Mouse (Mus musculus): ENCODE results near the gene Klri2. TPM values are rescaled to one million over a fixed set of nuclear protein-coding genes. Genes with fewer than 3 reads are reported as not detected.

Klri2 gene
- total RNA-seq (2023) = not detected in 2 replicates

DNA sequence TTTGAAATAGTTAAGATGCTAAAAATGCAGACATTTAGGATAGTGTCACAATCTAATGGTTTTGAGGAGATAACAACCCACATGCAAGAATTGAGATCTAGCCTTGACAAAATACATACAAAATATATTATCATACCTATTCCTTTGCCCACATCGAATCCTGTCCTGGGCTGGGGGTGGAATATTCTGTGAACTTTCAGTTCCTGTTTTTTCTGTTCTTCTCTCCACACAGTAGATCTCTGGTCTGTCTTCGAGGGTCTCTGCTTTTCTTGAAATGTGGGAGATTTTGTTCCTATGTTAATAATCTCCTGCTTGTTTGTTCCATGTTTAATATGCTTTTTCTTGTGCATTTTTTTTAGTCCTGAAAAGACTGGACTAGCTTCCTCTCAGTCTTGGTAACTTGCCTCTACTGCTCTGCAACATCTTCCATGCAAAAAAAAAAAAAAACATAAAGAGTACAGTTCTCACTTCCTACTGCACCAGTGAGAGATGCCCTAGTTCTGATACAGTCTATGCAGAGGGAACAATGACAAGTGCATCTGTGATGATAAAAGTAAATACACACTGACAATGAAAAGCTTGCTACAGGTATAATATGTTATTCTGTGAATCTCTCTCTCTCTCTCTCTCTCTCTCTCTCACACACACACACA lies at the start of gene Klri2:
Gene Klri2, minus strand, starts transcription at position 416 of the 653 bp plus-strand sequence.

DNA sequence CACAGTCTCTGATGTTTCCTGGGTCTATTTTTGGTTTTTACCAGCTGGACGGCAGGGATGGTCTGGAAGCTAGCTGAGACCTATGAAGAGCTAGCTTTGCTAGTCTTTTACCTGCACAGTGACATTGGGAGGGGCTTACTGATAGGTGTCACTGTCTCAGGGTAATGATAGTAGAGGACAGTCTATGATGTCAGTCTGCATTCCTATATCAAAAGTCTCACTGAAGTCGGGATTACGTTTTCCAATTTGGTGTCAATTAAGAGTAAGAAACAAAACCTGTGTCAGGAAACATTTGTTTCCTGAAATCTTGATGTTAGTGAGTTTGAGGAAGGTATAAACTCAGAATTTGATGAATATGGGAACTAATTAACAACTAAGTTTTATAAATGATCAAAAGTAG lies 43.9 kb upstream of the Klri2 start, which contains the start of gene Gm156:
Gene Gm156, minus strand, starts transcription at position 101 of the 400 bp plus-strand sequence.

DNA sequence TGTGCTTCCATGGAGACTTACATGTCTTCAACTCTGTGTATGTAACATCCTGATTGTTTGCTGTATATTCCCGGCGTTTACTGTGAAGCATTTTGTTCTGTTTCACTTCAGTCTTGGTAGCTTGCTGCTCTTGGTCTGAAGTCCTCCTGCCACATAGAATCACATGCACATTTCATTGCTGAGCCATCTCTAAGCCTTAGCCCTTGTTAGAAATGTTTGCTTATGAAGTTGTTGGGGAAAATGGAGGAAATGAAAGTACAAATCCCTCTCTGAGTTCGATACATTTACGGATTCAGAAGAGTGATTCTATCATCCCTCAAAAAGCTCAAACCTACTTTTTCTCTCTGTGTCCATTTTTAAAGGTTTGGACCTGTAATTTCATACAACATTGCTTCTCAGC lies 23.3 kb downstream of the Klri2 start, which contains the start of gene Klri1:
Gene Klri1, minus strand, starts transcription at position 101 of the 400 bp plus-strand sequence.

Other genes starting within 250 kb of the Klri2 start
- 35.0 and 36.3 TPM in 2 replicates for gene Olr1, start 233.3 kb downstream of the Klri2 start, total RNA-seq (2023)
- 0.91 and 1.1 TPM in 2 replicates for gene Tmem52b, start 227.9 kb downstream of the Klri2 start, total RNA-seq (2023)
- gene Gabarapl1, start 207.3 kb downstream of the Klri2 start, total RNA-seq (2023) = 27.8 and 30.0 TPM in 2 replicates
- not detected in 2 replicates for gene Klre1, start 162.6 kb downstream of the Klri2 start, total RNA-seq (2023)
- 0.54 and 0.77 TPM in 2 replicates for gene Klrd1, start 148.7 kb downstream of the Klri2 start, total RNA-seq (2023)
- gene Klrk1, start 116.6 kb downstream of the Klri2 start, total RNA-seq (2023) = 0.36 and 0.57 TPM in 2 replicates
- not detected in 2 replicates for gene Klrc3, start 97.1 kb downstream of the Klri2 start, total RNA-seq (2023)
- not detected in 2 replicates for gene Klrc2, start 79.8 kb downstream of the Klri2 start, total RNA-seq (2023)
- not detected in 2 replicates for gene Klrc1, start 61.5 kb downstream of the Klri2 start, total RNA-seq (2023)
- not detected in 2 replicates for gene Klri1, start 23.4 kb downstream of the Klri2 start, total RNA-seq (2023)
- not detected in 2 replicates for gene Gm156, start 43.8 kb upstream of the Klri2 start, total RNA-seq (2023)
- not detected in 2 replicates for gene Gm17631, start 122.2 kb upstream of the Klri2 start, total RNA-seq (2023)
- gene Klra17, start 136.2 kb upstream of the Klri2 start, total RNA-seq (2023) = 74.9 and 80.8 TPM in 2 replicates
- gene Klra5, start 177.2 kb upstream of the Klri2 start, total RNA-seq (2023) = not detected in 2 replicates

Data from neutrophil, adult 65 days (primary cell).